Mouse (Mus musculus): ENCODE measurements around the gene Rasa4. TPM values are rescaled to one million over a fixed set of nuclear protein-coding genes. Genes with fewer than 3 reads are reported as not detected.
"Not testable (repeated sequence)": the region's sequence is repeated elsewhere in the genome, so short reads cannot be mapped to it uniquely, and the experiment has no call there.

Gene Rasa4
- polyA plus RNA-seq, 1 experiment from 2014 or later, result 5.2 TPM

GRCm38 (mm10) chr5:136045408-136045807, 38.3 kb upstream of the Rasa4 start:
- DNase-seq (ENCODE audit: low spot score), result peak; percentile 21
- no peak overlapping the region for H3K9ac ChIP-seq (ENCODE audit: low read depth, low read length)
- no peaks in the 10 kb centered on the region for H3K36me3 ChIP-seq (ENCODE audit: control insufficient read depth, insufficient read depth, low read length)
- no peak for ATAC-seq (ENCODE audit: low FRiP score)
- H3K9me3 ChIP-seq (ENCODE audit: control insufficient read depth, low read length), result no peaks in the 10 kb centered on the region
- WGBS, result 44% methylated on average over 9 of the region's 9 CpGs
- no peak overlapping the region for H3K4me3 ChIP-seq (ENCODE audit: low read depth, low read length)
- H3K4me1 ChIP-seq (replicated peaks; ENCODE audit: control insufficient read depth, insufficient read depth, low read length), result no peaks in the 10 kb centered on the region
- H3K4me2 ChIP-seq (replicated peaks; ENCODE audit: low read depth, low read length), result no peak overlapping the region
- no peaks in the 10 kb centered on the region for H3K27me3 ChIP-seq (ENCODE audit: control insufficient read depth, insufficient read depth, low read length)
- H3K27ac ChIP-seq (ENCODE audit: low read depth, low read length), result no peak overlapping the region

GRCm38 (mm10) chr5:136045987-136046386, 37.7 kb upstream of the Rasa4 start:
- Histone ChIP-seq H3K27ac (ENCODE audit: low read depth, low read length) (no peak overlapping the region), H3K4me2 (replicated peaks; ENCODE audit: low read depth, low read length) (no peak overlapping the region), H3K36me3 (ENCODE audit: control insufficient read depth, insufficient read depth, low read length) (no peaks in the 10 kb centered on the region), H3K4me3 (ENCODE audit: low read depth, low read length) (no peak overlapping the region), H3K9me3 (ENCODE audit: control insufficient read depth, low read length) (no peaks in the 10 kb centered on the region), H3K27me3 (ENCODE audit: control insufficient read depth, insufficient read depth, low read length) (no peaks in the 10 kb centered on the region), H3K9ac (ENCODE audit: low read depth, low read length) (no peak overlapping the region), H3K4me1 (replicated peaks; ENCODE audit: control insufficient read depth, insufficient read depth, low read length) (no peaks in the 10 kb centered on the region)
- ATAC-seq (ENCODE audit: low FRiP score) (0 out of 2 replicates have a peak, but pooled peaks have one; percentile 40), DNase-seq (ENCODE audit: low spot score) (peak; percentile 95)
- WGBS, result 4% methylated on average over 10 of the region's 10 CpGs

GRCm38 (mm10) chr5:136048541-136048940, 35.2 kb upstream of the Rasa4 start:
- H3K4me2 ChIP-seq (replicated peaks; ENCODE audit: low read depth, low read length); H3K27me3 ChIP-seq (ENCODE audit: control insufficient read depth, insufficient read depth, low read length); H3K27ac ChIP-seq (ENCODE audit: low read depth, low read length); H3K4me1 ChIP-seq (replicated peaks; ENCODE audit: control insufficient read depth, insufficient read depth, low read length); H3K9ac ChIP-seq (ENCODE audit: low read depth, low read length); DNase-seq (ENCODE audit: low spot score); H3K36me3 ChIP-seq (ENCODE audit: control insufficient read depth, insufficient read depth, low read length); H3K9me3 ChIP-seq (ENCODE audit: control insufficient read depth, low read length); H3K4me3 ChIP-seq (ENCODE audit: low read depth, low read length); ATAC-seq (ENCODE audit: low FRiP score): not testable (repeated sequence)

GRCm38 (mm10) chr5:136049926-136050325, 33.8 kb upstream of the Rasa4 start:
- 55% methylated on average over 6 of the region's 6 CpGs for WGBS
- no peak overlapping the region for H3K4me3 ChIP-seq (ENCODE audit: low read depth, low read length)
- H3K9ac ChIP-seq (ENCODE audit: low read depth, low read length), result no peak overlapping the region
- no peak for ATAC-seq (ENCODE audit: low FRiP score)
- H3K4me1 ChIP-seq (replicated peaks; ENCODE audit: control insufficient read depth, insufficient read depth, low read length), result peaks cover 6% of the 10 kb centered on the region
- H3K27ac ChIP-seq (ENCODE audit: low read depth, low read length), result no peak overlapping the region
- no peak overlapping the region for H3K4me2 ChIP-seq (replicated peaks; ENCODE audit: low read depth, low read length)
- H3K36me3 ChIP-seq (ENCODE audit: control insufficient read depth, insufficient read depth, low read length), result no peaks in the 10 kb centered on the region
- H3K9me3 ChIP-seq (ENCODE audit: control insufficient read depth, low read length), result no peaks in the 10 kb centered on the region
- no peak for DNase-seq (ENCODE audit: low spot score)
- H3K27me3 ChIP-seq (ENCODE audit: control insufficient read depth, insufficient read depth, low read length), result no peaks in the 10 kb centered on the region

- WGBS, result 7% methylated on average over 10 of the region's 10 CpGs
- DNase-seq (ENCODE audit: low spot score) (peak; percentile 80), ATAC-seq (ENCODE audit: low FRiP score) (peak; percentile 81)
- Histone ChIP-seq H3K27ac (ENCODE audit: low read depth, low read length) (peak overlapping the region; percentile 64), H3K27me3 (ENCODE audit: control insufficient read depth, insufficient read depth, low read length) (no peaks in the 10 kb centered on the region), H3K36me3 (ENCODE audit: control insufficient read depth, insufficient read depth, low read length) (no peaks in the 10 kb centered on the region), H3K9ac (ENCODE audit: low read depth, low read length) (no peak overlapping the region), H3K4me3 (ENCODE audit: low read depth, low read length) (no peak overlapping the region), H3K4me2 (replicated peaks; ENCODE audit: low read depth, low read length) (no peak overlapping the region), H3K9me3 (ENCODE audit: control insufficient read depth, low read length) (no peaks in the 10 kb centered on the region), H3K4me1 (replicated peaks; ENCODE audit: control insufficient read depth, insufficient read depth, low read length) (peaks cover 6% of the 10 kb centered on the region)
Observed at GRCm38 (mm10) chr5:136051231-136052085, 32.3 kb upstream of the Rasa4 start.

- Histone ChIP-seq H3K4me1 (replicated peaks; ENCODE audit: control insufficient read depth, insufficient read depth, low read length) (peaks cover 6% of the 10 kb centered on the region), H3K27me3 (ENCODE audit: control insufficient read depth, insufficient read depth, low read length) (no peaks in the 10 kb centered on the region), H3K9me3 (ENCODE audit: control insufficient read depth, low read length) (no peaks in the 10 kb centered on the region), H3K4me2 (replicated peaks; ENCODE audit: low read depth, low read length) (no peak overlapping the region), H3K9ac (ENCODE audit: low read depth, low read length) (no peak overlapping the region), H3K4me3 (ENCODE audit: low read depth, low read length) (no peak overlapping the region), H3K36me3 (ENCODE audit: control insufficient read depth, insufficient read depth, low read length) (no peaks in the 10 kb centered on the region), H3K27ac (ENCODE audit: low read depth, low read length) (no peak overlapping the region)
- ATAC-seq (ENCODE audit: low FRiP score) (no peak), DNase-seq (ENCODE audit: low spot score) (no peak)
- 81% methylated on average over 8 of the region's 8 CpGs for WGBS
Observed at GRCm38 (mm10) chr5:136052861-136053655, 30.7 kb upstream of the Rasa4 start.

- WGBS, result 94% methylated on average over 11 of the region's 11 CpGs
- Histone ChIP-seq H3K4me3 (ENCODE audit: low read depth, low read length) (no peak within 1 kb of the TSS), H3K36me3 (ENCODE audit: control insufficient read depth, insufficient read depth, low read length) (no peaks in the 10 kb centered on the region), H3K27ac (ENCODE audit: low read depth, low read length) (no peak within 1 kb of the TSS), H3K9ac (ENCODE audit: low read depth, low read length) (no peak within 1 kb of the TSS), H3K27me3 (ENCODE audit: control insufficient read depth, insufficient read depth, low read length) (no peaks in the 10 kb centered on the region), H3K9me3 (ENCODE audit: control insufficient read depth, low read length) (no peaks in the 10 kb centered on the region), H3K4me1 (replicated peaks; ENCODE audit: control insufficient read depth, insufficient read depth, low read length) (peaks cover 6% of the 10 kb centered on the region), H3K4me2 (replicated peaks; ENCODE audit: low read depth, low read length) (no peak within 1 kb of the TSS)
- DNase-seq (ENCODE audit: low spot score), result no peak
- ATAC-seq (ENCODE audit: low FRiP score), result no peak
Observed at GRCm38 (mm10) chr5:136054301-136055077, 29.2 kb upstream of the Rasa4 start, which contains the start of gene Upk3bl. Upk3bl (plus strand) TSS chr5:136054492.

- no peak overlapping the region for H3K4me2 ChIP-seq (replicated peaks; ENCODE audit: low read depth, low read length)
- peaks cover 6% of the 10 kb centered on the region for H3K4me1 ChIP-seq (replicated peaks; ENCODE audit: control insufficient read depth, insufficient read depth, low read length)
- H3K9ac ChIP-seq (ENCODE audit: low read depth, low read length), result no peak overlapping the region
- H3K36me3 ChIP-seq (ENCODE audit: control insufficient read depth, insufficient read depth, low read length), result no peaks in the 10 kb centered on the region
- no peaks in the 10 kb centered on the region for H3K9me3 ChIP-seq (ENCODE audit: control insufficient read depth, low read length)
- no peak overlapping the region for H3K4me3 ChIP-seq (ENCODE audit: low read depth, low read length)
- DNase-seq (ENCODE audit: low spot score) (no peak), ATAC-seq (ENCODE audit: low FRiP score) (no peak)
- H3K27ac ChIP-seq (ENCODE audit: low read depth, low read length), result no peak overlapping the region
- H3K27me3 ChIP-seq (ENCODE audit: control insufficient read depth, insufficient read depth, low read length), result no peaks in the 10 kb centered on the region
- WGBS, result 42% methylated on average over 4 of the region's 4 CpGs
Observed at GRCm38 (mm10) chr5:136056062-136056461, 27.7 kb upstream of the Rasa4 start.
